ENCODE assay signal across 18 mouse cellular contexts in the genomic region with DNA sequence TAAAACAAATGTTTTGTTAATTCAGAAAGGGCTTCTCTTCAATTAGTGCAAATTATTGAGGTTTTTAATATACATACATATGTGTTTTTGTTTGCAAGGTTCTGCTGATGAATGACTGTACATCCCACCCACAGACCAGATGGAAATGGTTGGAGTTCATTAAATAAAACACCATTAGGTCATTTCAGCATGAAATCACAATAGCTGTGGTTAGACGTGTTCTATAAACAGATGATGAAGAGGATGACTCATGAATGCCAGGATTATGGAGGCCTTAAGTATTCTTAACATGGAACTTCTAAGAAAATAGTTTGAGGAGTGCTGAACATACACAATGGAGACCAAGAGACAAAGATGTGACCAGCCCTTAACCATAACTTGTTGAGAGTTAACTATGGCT.
"Had no signal": no experiment of that assay in that cellular context is flagged by ENCODE, and none has a peak within 500 bp of the region (broad histone marks: within the 10 kb centered on the region; RNA-seq: fewer than 3 reads in every experiment).

No protein-coding gene starts in this region.

- H3K36me3 ChIP-seq: liver, embryonic 13.5 days; midbrain, embryonic 12.5 days; neural tube, embryonic 12.5 days; neural tube, embryonic 15.5 days had no signal

- H3K27ac ChIP-seq: kidney, postnatal 0 days; left cerebral cortex, adult 2 months; liver, embryonic 13.5 days; macrophage; midbrain, embryonic 12.5 days; neural tube, embryonic 12.5 days; neural tube, embryonic 15.5 days; stomach, postnatal 0 days had no signal

- ATAC-seq: lung, postnatal 0 days; midbrain, embryonic 16.5 days had no signal

- H3K4me2 ChIP-seq: liver, embryonic 13.5 days; lung, embryonic 14.5 days; midbrain, embryonic 12.5 days; neural tube, embryonic 12.5 days; neural tube, embryonic 15.5 days had no signal

- H3K9me3 ChIP-seq: liver, embryonic 13.5 days; midbrain, embryonic 12.5 days; neural tube, embryonic 12.5 days; neural tube, embryonic 15.5 days had no signal

- H3K4me3 ChIP-seq: left cerebral cortex, adult 2 months; liver, embryonic 13.5 days; midbrain, embryonic 12.5 days; neural tube, embryonic 12.5 days; neural tube, embryonic 15.5 days had no signal

- H3K4me1 ChIP-seq: liver, embryonic 13.5 days; midbrain, embryonic 12.5 days; neural tube, embryonic 12.5 days; neural tube, embryonic 15.5 days had no signal

- DNase-seq: kidney, adult 2 months; kidney, postnatal 4 days; layer of hippocampus, postnatal 36 days; liver, embryonic 13.5 days; lung, embryonic 14.5 days; right cerebral cortex, adult 18-20 months; right cerebral cortex, postnatal 14 days; right cerebral cortex, postnatal 4 days; thymus, postnatal 25 days had no signal

- H3K9ac ChIP-seq: liver, embryonic 13.5 days; lung, embryonic 14.5 days; midbrain, embryonic 12.5 days; neural tube, embryonic 12.5 days; neural tube, embryonic 15.5 days had no signal

- H3K27me3 ChIP-seq: liver, embryonic 13.5 days; midbrain, embryonic 12.5 days; neural tube, embryonic 12.5 days; neural tube, embryonic 15.5 days had no signal
